Mouse (Mus musculus) spleen, embryonic (tissue): ENCODE results near the gene Ptch2.

Experiments used
- CTCF ChIA-PET: fragments of 350-600 bp; sonication (Branson Sonifier 250); formaldehyde crosslinking; loops from one replicate; lab custom pipeline; 2022; lab: Charles Lee

Ptch2 gene

GRCm38 (mm10) chr4:117125910-117126674 is 30.2 kb downstream of the Ptch2 start:
- CTCF ChIA-PET = interaction anchor here (0.6 to 1.8 kb wide), 4 partner anchors 13 to 471 kb away, joined by 3 to 8 read pairs (median 4); no protein-coding TSS in a partner anchor

GRCm38 (mm10) chr4:117126675-117127290 is 30.9 kb downstream of the Ptch2 start, which contains the start of gene Tctex1d4:
Gene Tctex1d4, plus strand, starts transcription at chr4:117126794.
- CTCF ChIA-PET = interaction anchor here (0.6 to 1.8 kb wide), 4 partner anchors 10 to 472 kb away, joined by 3 to 8 read pairs (median 3); no protein-coding TSS in a partner anchor

GRCm38 (mm10) chr4:117127991-117128686 is 32.3 kb downstream of the Ptch2 start:
- CTCF ChIA-PET = no interaction called here

GRCm38 (mm10) chr4:117130790-117131189 is 34.9 kb downstream of the Ptch2 start:
- CTCF ChIA-PET = no interaction called here

- CTCF ChIA-PET = no interaction called here
Measured at GRCm38 (mm10) chr4:117131198-117131597, 35.3 kb downstream of the Ptch2 start.

- CTCF ChIA-PET = interaction anchor here (0.6 to 1.6 kb wide), 2 partner anchors 10 to 63 kb away, joined by 5 to 7 read pairs; no protein-coding TSS in a partner anchor
Measured at GRCm38 (mm10) chr4:117131890-117132793, 36.3 kb downstream of the Ptch2 start.

GRCm38 (mm10) chr4:117132794-117133143 is 36.9 kb downstream of the Ptch2 start:
- CTCF ChIA-PET = interaction anchor here (0.6 to 2.3 kb wide), 4 partner anchors 9 to 51 kb away, joined by 3 to 12 read pairs (median 5); no protein-coding TSS in a partner anchor

- CTCF ChIA-PET = interaction anchor here (0.6 to 2.3 kb wide), 5 partner anchors 9 to 52 kb away, joined by 3 to 12 read pairs (median 5); no protein-coding TSS in a partner anchor
Measured at GRCm38 (mm10) chr4:117133366-117133796, 37.5 kb downstream of the Ptch2 start.

- CTCF ChIA-PET = interaction anchor here (0.7 to 2.3 kb wide), 5 partner anchors 9 to 1020 kb away, joined by 3 to 26 read pairs (median 5); no protein-coding TSS in a partner anchor
Measured at GRCm38 (mm10) chr4:117133817-117134600, 38.1 kb downstream of the Ptch2 start, which contains the start of gene Plk3. Gene Plk3, minus strand, starts transcription at chr4:117133963.

- CTCF ChIA-PET = interaction anchor here (0.7 to 2.3 kb wide), 2 partner anchors 14 to 1019 kb away, joined by 12 to 26 read pairs; no protein-coding TSS in a partner anchor
Measured at GRCm38 (mm10) chr4:117134601-117134995, 38.7 kb downstream of the Ptch2 start.

- CTCF ChIA-PET = no interaction called here
Measured at GRCm38 (mm10) chr4:117136034-117136433, 40.2 kb downstream of the Ptch2 start.

GRCm38 (mm10) chr4:117138295-117139216 is 42.7 kb downstream of the Ptch2 start:
- CTCF ChIA-PET = interaction anchor here (0.6 to 2.8 kb wide), 5 partner anchors 12 to 367 kb away, joined by 3 to 17 read pairs (median 6); partner anchors contain the start of gene Tctex1d4

- CTCF ChIA-PET = interaction anchor here (0.6 to 2.8 kb wide), 7 partner anchors 13 to 368 kb away, joined by 3 to 17 read pairs (median 6); partner anchors contain the start of gene Tctex1d4
Measured at GRCm38 (mm10) chr4:117139217-117139612, 43.3 kb downstream of the Ptch2 start.

- CTCF ChIA-PET = interaction anchor here (1.0 to 2.8 kb wide), 2 partner anchors 20 to 138 kb away, joined by 6 to 17 read pairs; no protein-coding TSS in a partner anchor
Measured at GRCm38 (mm10) chr4:117140613-117141012, 44.7 kb downstream of the Ptch2 start.

GRCm38 (mm10) chr4:117143023-117143422 is 47.1 kb downstream of the Ptch2 start:
- CTCF ChIA-PET = no interaction called here

- CTCF ChIA-PET = no interaction called here
Measured at GRCm38 (mm10) chr4:117145248-117145647, 49.4 kb downstream of the Ptch2 start.

GRCm38 (mm10) chr4:117146176-117146575 is 50.3 kb downstream of the Ptch2 start:
- CTCF ChIA-PET = interaction anchor here (0.7 to 1.0 kb wide), 2 partner anchors 20 to 35 kb away, joined by 3 read pairs; partner anchors contain the start of gene Btbd19
